Mouse (Mus musculus): ENCODE data around the gene Zfand3.
A peak's percentile ranks its signal among the peaks of the same experiment; 100 is the strongest.

Gene Zfand3

GRCm38 (mm10) chr17:30105369-30105768, 100.8 kb downstream of the Zfand3 start:
- DNase-seq (ENCODE audit: low read depth): peak; percentile 36

- DNase-seq (ENCODE audit: low read depth): no peak
These were observed 106.1 kb downstream of the Zfand3 start for GRCm38 (mm10) chr17:30110678-30111077.

- no peak for DNase-seq (ENCODE audit: low read depth)
These were observed 107.0 kb downstream of the Zfand3 start for GRCm38 (mm10) chr17:30111556-30111955.

GRCm38 (mm10) chr17:30112080-30112479, 107.5 kb downstream of the Zfand3 start:
- DNase-seq (ENCODE audit: low read depth): no peak

- no peak for DNase-seq (ENCODE audit: low read depth)
These were observed 108.2 kb downstream of the Zfand3 start for GRCm38 (mm10) chr17:30112555-30113305.

- DNase-seq (ENCODE audit: low read depth): peak; percentile 59
These were observed 110.2 kb downstream of the Zfand3 start for GRCm38 (mm10) chr17:30114761-30115160.

GRCm38 (mm10) chr17:30116226-30116625, 111.7 kb downstream of the Zfand3 start:
- no peak for DNase-seq (ENCODE audit: low read depth)

- DNase-seq (ENCODE audit: low read depth): no peak
These were observed 113.5 kb downstream of the Zfand3 start for GRCm38 (mm10) chr17:30118036-30118435.

GRCm38 (mm10) chr17:30122278-30122677, 117.7 kb downstream of the Zfand3 start:
- DNase-seq (ENCODE audit: low read depth): no peak

- DNase-seq (ENCODE audit: low read depth): no peak
These were observed 123.9 kb downstream of the Zfand3 start for GRCm38 (mm10) chr17:30128456-30128855.

- no peak for DNase-seq (ENCODE audit: low read depth)
These were observed 124.7 kb downstream of the Zfand3 start for GRCm38 (mm10) chr17:30129220-30129619.

- DNase-seq (ENCODE audit: low read depth): no peak
These were observed 125.8 kb downstream of the Zfand3 start for GRCm38 (mm10) chr17:30130326-30130725.

GRCm38 (mm10) chr17:30133641-30134040, 129.1 kb downstream of the Zfand3 start:
- DNase-seq (ENCODE audit: low read depth): no peak

- no peak for DNase-seq (ENCODE audit: low read depth)
These were observed 130.6 kb downstream of the Zfand3 start for GRCm38 (mm10) chr17:30134955-30135735.

GRCm38 (mm10) chr17:30135890-30136289, 131.4 kb downstream of the Zfand3 start:
- DNase-seq (ENCODE audit: low read depth): no peak

GRCm38 (mm10) chr17:30136684-30137083, 132.2 kb downstream of the Zfand3 start:
- DNase-seq (ENCODE audit: low read depth): no peak

GRCm38 (mm10) chr17:30137115-30137514, 132.6 kb downstream of the Zfand3 start:
- no peak for DNase-seq (ENCODE audit: low read depth)

- DNase-seq (ENCODE audit: low read depth): no peak
These were observed 139.6 kb downstream of the Zfand3 start for GRCm38 (mm10) chr17:30144114-30144513.

GRCm38 (mm10) chr17:30145596-30146149, 141.1 kb downstream of the Zfand3 start:
- no peak for DNase-seq (ENCODE audit: low read depth)

GRCm38 (mm10) chr17:30146555-30146954, 142.0 kb downstream of the Zfand3 start:
- no peak for DNase-seq (ENCODE audit: low read depth)

GRCm38 (mm10) chr17:30147897-30148296, 143.4 kb downstream of the Zfand3 start:
- DNase-seq (ENCODE audit: low read depth): no peak

- DNase-seq (ENCODE audit: low read depth): no peak
These were observed 143.8 kb downstream of the Zfand3 start for GRCm38 (mm10) chr17:30148320-30148719.

GRCm38 (mm10) chr17:30149911-30150310, 145.4 kb downstream of the Zfand3 start:
- DNase-seq (ENCODE audit: low read depth): no peak

Measured in NIH3T3 (cell line).